Mouse (Mus musculus) stomach, postnatal 0 days (tissue): ENCODE measurements around the gene Tmem88b. TPM values are rescaled to one million over a fixed set of nuclear protein-coding genes. Genes with fewer than 3 reads are reported as not detected.

Experiments
- ATAC-seq: fragments of 200-750 bp; cut with Nextera tagmentation; 2 replicates; pipeline ENCODE4 v1.8.0; 2017; ENCODE audit not compliant: low FRiP score, low TSS enrichment
- DNase-seq: peaks from one replicate; pipeline ENCODE4 v3.0.0-alpha.2; 2016; ENCODE audit warnings: low spot score
- H3K27ac ChIP-seq: fragments of 300-500 bp; sonication (generic); replicated peaks from 2 replicates; pipeline ENCODE4 v1.5.1; 2014; ENCODE audit warnings: mild to moderate bottlenecking, control low read depth
- H3K27me3 ChIP-seq: fragments of 300-500 bp; sonication (generic); 2 replicates; pipeline ENCODE4 v1.6.1; 2014; ENCODE audit warnings: low read length; ENCODE audit not compliant: control insufficient read depth, insufficient read depth
- H3K36me3 ChIP-seq: fragments of 300-500 bp; sonication (generic); 2 replicates; pipeline ENCODE4 v1.6.1; 2014; ENCODE audit warnings: low read length, mixed read lengths; ENCODE audit not compliant: control insufficient read depth, insufficient read depth
- H3K4me1 ChIP-seq: fragments of 300-500 bp; sonication (generic); replicated peaks from 2 replicates; pipeline ENCODE4 v1.6.1; 2014; ENCODE audit warnings: antibody characterized with exemption; ENCODE audit not compliant: control insufficient read depth, insufficient read depth
- H3K4me2 ChIP-seq: fragments of 300-500 bp; sonication (generic); replicated peaks from 2 replicates; pipeline ENCODE4 v1.6.1; 2014; ENCODE audit warnings: low read depth, mild to moderate bottlenecking, control low read depth, moderate library complexity
- H3K4me3 ChIP-seq: fragments of 300-500 bp; sonication (generic); 2 replicates; pipeline ENCODE4 v1.5.1; 2014; ENCODE audit warnings: low read depth, low read length, control low read depth
- H3K9ac ChIP-seq: fragments of 300-500 bp; sonication (generic); 2 replicates; pipeline ENCODE4 v1.6.1; 2014; ENCODE audit warnings: mild to moderate bottlenecking, low read length, control low read depth, mixed read lengths
- H3K9me3 ChIP-seq: fragments of 300-500 bp; sonication (generic); 2 replicates; pipeline ENCODE4 v1.6.1; 2016; ENCODE audit warnings: low read length; ENCODE audit not compliant: control insufficient read depth
- CTCF ChIP-seq: IDR thresholded peaks from 2 replicates; pipeline ENCODE4 v1.5.1; 2016; ENCODE audit warnings: antibody characterized with exemption, low read depth, mild to moderate bottlenecking, moderate library complexity
- EP300 ChIP-seq: optimal IDR thresholded peaks from 2 replicates; pipeline ENCODE3; 2016; ENCODE audit warnings: antibody characterized with exemption
- WGBS: fragments of 180-500 bp; shearing (Covaris S2); extraction: QIAGEN DNeasy Blood & Tissue Kit; methylation state at CpG from one replicate; pipeline ENCODE4 v1.1.7; 2014; 5-methylcytosine and 5-hydroxymethylcytosine counted together
- polyA plus RNA-seq: library from polyadenylated mRNA; unstranded; fragments of >200 nt; fragmentation: Nextera tagmentation; extraction: Ambion mirVana; gene quantifications from 2 replicates; pipeline ENCODE4 v1.2.1, GENCODE M21; 2015

Tmem88b gene
- polyA plus RNA-seq, 1 experiment from 2014 or later = 0.13 TPM

GRCm38 (mm10) chr4:155772786-155773185 lies 12.9 kb downstream of the Tmem88b start:
- ATAC-seq = no peak
- TF ChIP-seq EP300 = no peak
- no peak for TF ChIP-seq CTCF
- DNase-seq = no peak
- Histone ChIP-seq H3K4me3 (no peak overlapping the region), H3K4me2 (peak overlapping the region; percentile 83; the same call in 1 of the 2 replicates), H3K27me3 (no peaks in the 10 kb centered on the region; the same call in 1 of the 2 replicates), H3K9me3 (no peaks in the 10 kb centered on the region), H3K4me1 (peaks cover 14% of the 10 kb centered on the region), H3K27ac (no peak overlapping the region), H3K9ac (no peak overlapping the region), H3K36me3 (no peaks in the 10 kb centered on the region)
- WGBS = 87% methylated on average over 13 of the region's 13 CpGs

GRCm38 (mm10) chr4:155771706-155772105 lies 14.0 kb downstream of the Tmem88b start:
- no peak overlapping the region for H3K4me3 ChIP-seq
- H3K9ac ChIP-seq = no peak overlapping the region
- TF ChIP-seq EP300 = no peak
- peaks cover 11% of the 10 kb centered on the region for H3K4me1 ChIP-seq
- ATAC-seq = no peak
- H3K27ac ChIP-seq = no peak overlapping the region
- no peaks in the 10 kb centered on the region for H3K9me3 ChIP-seq
- no peaks in the 10 kb centered on the region for H3K36me3 ChIP-seq
- WGBS = 81% methylated on average over 2 of the region's 2 CpGs
- H3K4me2 ChIP-seq = no peak overlapping the region
- H3K27me3 ChIP-seq = no peaks in the 10 kb centered on the region; the same call in 1 of the 2 replicates
- DNase-seq = no peak

GRCm38 (mm10) chr4:155770626-155771025 lies 15.0 kb downstream of the Tmem88b start:
- Histone ChIP-seq H3K36me3 (no peaks in the 10 kb centered on the region), H3K4me2 (peak overlapping the region; percentile 81), H3K27ac (peak overlapping the region; percentile 81; the same call in 1 of the 2 replicates), H3K4me3 (peak overlapping the region; percentile 51), H3K9ac (peak overlapping the region; percentile 77), H3K4me1 (0 out of 2 replicates have a peak, but pooled peaks cover 8% of the 10 kb centered on the region), H3K27me3 (no peaks in the 10 kb centered on the region; the same call in 1 of the 2 replicates), H3K9me3 (no peaks in the 10 kb centered on the region)
- 47% methylated on average over 23 of the region's 24 CpGs for WGBS
- TF ChIP-seq EP300 (no peak), CTCF (no peak)
- ATAC-seq = no peak; the same call in 1 of the 2 replicates
- DNase-seq = no peak

- Histone ChIP-seq H3K4me3 (peak overlapping the region; percentile 51), H3K27me3 (no peaks in the 10 kb centered on the region; the same call in 1 of the 2 replicates), H3K9ac (peak overlapping the region; percentile 77), H3K4me1 (0 out of 2 replicates have a peak, but pooled peaks cover 6% of the 10 kb centered on the region), H3K4me2 (peak overlapping the region; percentile 81), H3K9me3 (no peaks in the 10 kb centered on the region), H3K36me3 (no peaks in the 10 kb centered on the region), H3K27ac (peak overlapping the region; percentile 81)
- WGBS = under 1% methylated on average over 39 of the region's 39 CpGs
- TF ChIP-seq EP300 (no peak), CTCF (peak; percentile 97)
- peak; percentile 93 for DNase-seq
- peak; percentile 92 for ATAC-seq
These were observed 15.7 kb downstream of the Tmem88b start for GRCm38 (mm10) chr4:155769880-155770512.

- ATAC-seq (no peak), DNase-seq (no peak)
- H3K4me2 ChIP-seq = peak overlapping the region; percentile 81
- H3K9me3 ChIP-seq = no peaks in the 10 kb centered on the region
- H3K4me3 ChIP-seq = no peak overlapping the region; the same call in 1 of the 2 replicates
- H3K4me1 ChIP-seq = 0 out of 2 replicates have a peak, but pooled peaks cover 6% of the 10 kb centered on the region
- H3K27ac ChIP-seq = peak overlapping the region; percentile 81
- no peaks in the 10 kb centered on the region for H3K36me3 ChIP-seq
- H3K9ac ChIP-seq = peak overlapping the region; percentile 77
- WGBS = 63% methylated on average over 5 of the region's 5 CpGs
- TF ChIP-seq EP300 (no peak), CTCF (no peak)
- no peaks in the 10 kb centered on the region; the same call in 1 of the 2 replicates for H3K27me3 ChIP-seq
These were observed 16.2 kb downstream of the Tmem88b start for GRCm38 (mm10) chr4:155769496-155769879.

- Histone ChIP-seq H3K9ac (no peak overlapping the region), H3K4me1 (no peaks in the 10 kb centered on the region; the same call in 1 of the 2 replicates), H3K4me2 (no peak overlapping the region), H3K9me3 (no peaks in the 10 kb centered on the region), H3K27ac (no peak overlapping the region), H3K4me3 (no peak overlapping the region), H3K36me3 (no peaks in the 10 kb centered on the region; the same call in 1 of the 2 replicates), H3K27me3 (no peaks in the 10 kb centered on the region)
- no peak for ATAC-seq
- TF ChIP-seq CTCF (no peak), EP300 (no peak)
- WGBS = 55% methylated on average over 3 of the region's 3 CpGs
- no peak for DNase-seq
These were observed 23.3 kb downstream of the Tmem88b start for GRCm38 (mm10) chr4:155762357-155762756.
